Mouse (Mus musculus) heart, postnatal 0 days (tissue): ENCODE measurements at regions not wholly inside any gene's neighbourhood (a gene's known extent, or its start where the extent isn't known, plus 50 kb on each side); places are given as distances from the start of the nearest gene placed in this dataset.

Source experiments
- CTCF ChIP-seq: IDR thresholded peaks from 2 replicates; pipeline ENCODE4 v1.5.1; 2016; ENCODE audit warnings: antibody characterized with exemption, control low read depth, low read depth
- EP300 ChIP-seq: IDR thresholded peaks from 2 replicates; pipeline ENCODE4 v1.6.1; 2016; ENCODE audit warnings: antibody characterized with exemption, low read depth

GRCm38 (mm10) chr8:29290386-29290785 is 1842.9 kb downstream of the Poteg start:
- TF ChIP-seq CTCF (peak; percentile 59), EP300 (no peak)
